Mouse (Mus musculus): ENCODE measurements at regions not wholly inside any gene's neighbourhood (a gene's known extent, or its start where the extent isn't known, plus 50 kb on each side); places are given as distances from the start of the nearest gene placed in this dataset.
A peak's percentile ranks its signal among the peaks of the same experiment; 100 is the strongest.

DNA sequence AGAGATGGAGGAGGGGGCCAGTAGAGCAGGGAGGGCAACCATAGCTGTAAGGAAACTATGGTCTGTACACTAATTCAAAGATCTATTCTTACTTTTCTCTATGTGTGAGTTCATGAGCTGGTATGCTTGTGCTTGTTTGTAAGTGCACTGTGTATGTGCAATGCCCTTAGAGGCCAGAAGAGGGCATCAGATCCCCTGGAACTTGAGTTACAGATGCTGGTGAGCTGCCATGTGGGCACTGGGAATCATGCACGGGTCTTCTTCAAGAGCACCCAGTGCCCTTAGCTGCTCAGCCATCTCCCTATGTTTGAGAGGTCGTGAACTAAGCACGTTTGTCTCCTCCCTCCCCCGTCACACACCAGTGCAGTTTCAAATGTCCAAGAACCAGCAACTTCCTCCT is 68.9 kb downstream of the Tbx3 start:
- no peak for DNase-seq

DNA sequence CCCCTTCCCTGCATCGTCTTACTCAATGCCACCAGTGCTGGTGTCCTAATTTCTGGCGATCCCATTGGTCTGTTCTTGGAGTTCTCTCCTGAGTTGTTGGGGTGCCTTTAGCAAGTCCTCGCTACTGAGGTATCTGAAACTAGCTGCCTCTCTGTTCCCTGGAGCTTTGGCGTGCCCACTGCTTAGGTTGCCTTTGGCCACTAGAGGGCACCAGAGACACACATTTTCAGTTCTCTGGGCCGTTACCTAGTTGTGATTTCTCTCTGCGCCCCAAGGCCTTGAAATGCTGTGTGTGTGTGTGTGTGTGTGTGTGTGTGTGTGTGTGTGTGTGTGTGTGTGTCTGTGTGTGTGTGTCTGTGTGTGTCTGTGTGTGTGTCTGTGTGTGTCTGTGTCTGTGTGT is 70.6 kb downstream of the Tbx3 start:
- DNase-seq: peak; percentile 65

DNA sequence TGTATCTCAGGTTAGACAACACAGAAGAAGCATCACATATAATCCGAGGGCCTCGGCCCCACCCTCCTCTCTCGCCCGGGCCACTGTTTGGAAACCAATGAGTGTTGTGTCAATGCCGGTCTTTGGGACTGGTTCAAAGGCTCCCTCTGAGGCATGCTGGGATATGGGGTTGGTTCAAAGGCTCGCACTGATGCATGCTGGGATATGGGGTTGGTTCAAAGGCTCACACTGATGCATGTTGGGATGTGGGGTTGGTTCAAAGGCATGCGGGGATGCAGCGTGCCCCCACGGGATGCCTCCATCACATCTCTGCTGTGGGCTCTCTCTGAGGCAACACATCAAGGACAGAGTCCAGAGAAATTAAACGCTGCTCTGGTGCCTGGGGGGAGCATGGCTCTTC is 73.3 kb downstream of the Tbx3 start:
- peak; percentile 66 for DNase-seq

DNA sequence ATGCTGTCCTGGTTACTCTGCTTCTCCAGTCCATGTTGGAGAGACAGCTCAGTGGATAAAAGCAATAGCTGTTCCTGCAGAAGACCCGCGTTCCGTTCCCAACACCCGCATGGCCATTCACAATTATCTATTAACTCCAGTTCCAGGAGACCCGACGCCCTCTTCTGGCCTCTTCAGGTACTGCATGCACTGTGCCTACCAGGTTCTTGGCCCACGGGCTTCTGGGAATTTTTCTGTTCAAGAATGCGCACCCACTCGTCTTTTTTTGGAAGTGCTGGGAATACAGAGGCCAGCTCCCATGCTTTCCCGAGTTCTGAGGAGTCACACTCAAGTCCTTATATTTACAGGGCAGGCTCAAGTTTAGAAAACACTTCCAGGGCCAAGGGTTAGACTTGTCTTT is 76.6 kb downstream of the Tbx3 start:
- peak; percentile 59 for DNase-seq

DNA sequence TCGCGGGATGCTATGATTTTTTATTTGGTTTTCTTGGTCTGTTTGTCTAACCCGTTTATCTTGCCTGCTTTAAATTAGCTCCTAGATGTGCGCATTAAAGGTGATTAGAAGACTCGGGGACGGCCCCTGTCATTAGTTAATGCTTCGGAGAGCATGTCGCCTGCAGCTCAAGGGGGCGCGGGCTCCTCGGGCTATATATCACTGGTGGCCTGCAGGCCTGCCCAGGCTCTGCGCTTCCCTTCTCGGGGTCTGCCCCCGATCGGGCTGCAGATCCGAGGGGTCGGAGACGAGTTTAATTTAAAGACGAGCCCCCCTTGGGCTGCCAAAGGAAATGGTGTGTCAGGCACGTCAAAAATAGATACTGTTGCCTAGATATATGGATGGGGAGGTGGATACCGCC is 78.2 kb downstream of the Tbx3 start:
- DNase-seq: no peak

DNA sequence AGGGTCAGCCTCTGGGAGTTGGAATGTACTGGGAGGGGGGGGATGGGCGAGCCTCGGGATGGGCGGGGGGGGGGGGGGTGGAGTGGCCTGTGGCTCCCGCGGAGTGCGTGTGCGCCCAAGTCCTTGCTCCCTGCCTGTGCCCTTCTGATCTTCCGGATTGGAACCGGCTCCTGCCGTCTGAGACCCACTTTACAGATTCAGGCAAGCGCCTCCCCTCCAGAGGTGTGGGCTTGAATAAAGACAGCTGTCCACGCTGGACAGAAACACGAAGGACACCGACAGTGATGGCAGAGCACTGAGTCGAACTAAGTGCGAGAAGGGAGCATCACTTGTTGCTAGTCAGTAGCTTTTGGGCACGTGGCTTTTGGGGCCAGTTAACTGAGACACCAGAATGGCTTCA is 78.7 kb downstream of the Tbx3 start:
- peak; percentile 48 for DNase-seq

DNA sequence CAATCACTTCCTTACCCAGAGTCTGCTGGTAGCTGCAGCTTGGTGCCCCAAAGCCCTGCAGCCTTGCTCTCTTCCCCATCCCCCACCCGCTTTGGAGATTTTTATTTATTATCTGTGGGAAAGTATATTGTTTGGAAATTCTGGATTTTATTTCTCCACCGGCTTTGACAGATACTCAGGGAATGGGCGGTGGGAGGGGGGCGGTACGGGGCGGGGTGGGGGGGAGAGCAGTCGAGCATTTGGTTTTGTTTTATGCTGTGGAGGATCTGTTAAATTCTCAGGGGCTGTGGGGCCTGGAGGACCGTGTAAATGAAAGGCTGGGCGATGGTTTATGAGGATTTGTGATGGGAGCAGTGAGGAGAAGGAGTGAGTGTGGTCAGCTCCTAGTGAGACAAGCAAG is 76.7 kb upstream of the Tbx5 start:
- DNase-seq: no peak

DNA sequence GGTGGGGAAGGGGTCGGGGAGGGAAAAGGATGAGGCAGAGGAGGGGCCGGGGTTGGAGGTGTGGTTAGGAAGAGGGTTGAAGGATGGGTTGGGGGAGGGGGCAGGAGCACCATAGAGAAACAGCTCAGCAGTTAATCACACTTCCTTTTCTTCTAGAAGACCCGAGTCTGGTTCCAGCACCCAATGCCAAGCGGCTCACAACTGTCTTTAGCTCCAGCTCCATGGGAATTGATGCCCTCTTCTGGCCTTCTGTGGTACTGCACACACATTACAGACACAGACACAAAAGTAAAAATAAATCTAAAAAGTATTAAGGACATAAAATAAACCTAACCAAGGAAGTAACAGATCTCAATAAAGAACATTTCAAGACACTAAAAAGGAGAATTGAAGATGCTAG is 73.6 kb upstream of the Tbx5 start:
- DNase-seq: no peak

DNA sequence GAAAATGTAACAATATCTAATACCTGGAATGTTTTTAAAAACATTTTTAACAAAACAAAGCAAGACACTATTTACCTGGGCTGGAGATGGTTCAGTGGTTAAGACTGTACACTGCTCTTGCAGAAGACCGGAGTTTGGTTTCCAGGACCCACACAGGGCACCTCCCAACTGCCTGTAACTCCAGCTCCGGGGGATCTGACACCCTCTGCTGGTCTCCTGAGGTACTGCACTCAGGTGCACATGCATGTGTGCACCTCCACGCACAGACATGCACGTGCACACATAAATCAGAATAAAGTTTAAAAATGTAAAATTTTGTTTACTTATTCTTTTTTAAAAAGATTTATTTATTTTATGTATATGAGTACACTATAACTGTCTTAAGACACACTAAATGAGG is 70.4 kb upstream of the Tbx5 start:
- no peak for DNase-seq

DNA sequence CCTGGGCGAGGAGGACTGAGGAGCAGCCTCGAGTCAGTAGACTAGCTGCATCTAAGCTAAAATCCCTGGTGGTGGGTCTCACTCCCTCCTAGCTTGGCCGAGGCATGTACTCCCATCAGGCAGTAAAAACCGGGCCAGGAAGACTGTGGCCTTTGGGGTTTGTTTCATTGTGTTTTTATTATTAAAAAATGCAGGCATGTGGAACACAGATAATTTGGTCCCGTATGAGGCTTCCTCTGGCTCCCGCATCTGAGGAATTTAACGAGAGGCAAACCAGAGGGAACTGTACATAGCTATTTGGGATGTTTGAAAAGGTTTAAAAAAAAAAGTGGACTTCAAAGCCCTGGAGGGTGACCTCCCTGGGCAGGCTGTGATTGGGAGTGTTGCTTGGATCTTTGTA is 69.1 kb upstream of the Tbx5 start:
- DNase-seq: no peak

DNA sequence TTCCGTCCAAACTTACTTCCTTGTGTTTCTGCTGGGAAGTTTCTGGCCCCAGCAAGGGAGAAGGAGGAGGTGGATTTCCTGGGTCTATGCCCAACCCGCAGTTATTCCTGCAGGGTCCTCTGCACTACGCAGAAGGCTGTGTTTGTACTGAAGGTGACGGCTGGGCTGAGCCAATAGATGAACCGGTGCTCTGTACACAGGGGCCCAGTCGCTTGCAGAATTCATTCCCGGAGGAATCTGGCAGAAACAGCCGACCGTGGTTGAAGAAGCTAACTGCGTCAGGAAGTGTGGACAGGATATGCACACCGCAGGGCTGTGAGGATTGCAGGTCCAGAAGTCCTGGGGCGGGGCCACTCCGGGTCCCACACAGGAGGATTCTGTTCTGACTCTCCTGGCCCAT is 66.1 kb upstream of the Tbx5 start:
- no peak for DNase-seq

DNA sequence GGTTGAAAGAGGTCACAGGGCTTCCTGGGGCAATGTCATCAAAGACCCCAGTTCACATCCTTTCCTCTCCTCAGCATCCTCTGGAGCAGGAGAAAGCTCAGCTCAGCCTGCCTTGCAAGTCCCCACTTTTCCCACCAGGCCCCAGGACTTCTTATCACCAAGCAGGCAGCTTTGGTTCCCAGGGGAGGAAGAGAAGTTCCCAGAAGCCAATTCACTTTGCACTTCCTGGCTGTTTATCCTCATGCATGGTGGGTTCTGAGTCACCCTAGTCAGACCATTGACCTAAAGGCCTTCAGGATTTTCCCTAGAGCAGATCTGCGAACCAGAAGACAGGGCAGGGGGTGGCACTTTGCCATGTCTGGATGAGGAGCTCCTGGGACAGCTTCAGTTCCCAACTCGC is 61.5 kb upstream of the Tbx5 start:
- no peak for DNase-seq

DNA sequence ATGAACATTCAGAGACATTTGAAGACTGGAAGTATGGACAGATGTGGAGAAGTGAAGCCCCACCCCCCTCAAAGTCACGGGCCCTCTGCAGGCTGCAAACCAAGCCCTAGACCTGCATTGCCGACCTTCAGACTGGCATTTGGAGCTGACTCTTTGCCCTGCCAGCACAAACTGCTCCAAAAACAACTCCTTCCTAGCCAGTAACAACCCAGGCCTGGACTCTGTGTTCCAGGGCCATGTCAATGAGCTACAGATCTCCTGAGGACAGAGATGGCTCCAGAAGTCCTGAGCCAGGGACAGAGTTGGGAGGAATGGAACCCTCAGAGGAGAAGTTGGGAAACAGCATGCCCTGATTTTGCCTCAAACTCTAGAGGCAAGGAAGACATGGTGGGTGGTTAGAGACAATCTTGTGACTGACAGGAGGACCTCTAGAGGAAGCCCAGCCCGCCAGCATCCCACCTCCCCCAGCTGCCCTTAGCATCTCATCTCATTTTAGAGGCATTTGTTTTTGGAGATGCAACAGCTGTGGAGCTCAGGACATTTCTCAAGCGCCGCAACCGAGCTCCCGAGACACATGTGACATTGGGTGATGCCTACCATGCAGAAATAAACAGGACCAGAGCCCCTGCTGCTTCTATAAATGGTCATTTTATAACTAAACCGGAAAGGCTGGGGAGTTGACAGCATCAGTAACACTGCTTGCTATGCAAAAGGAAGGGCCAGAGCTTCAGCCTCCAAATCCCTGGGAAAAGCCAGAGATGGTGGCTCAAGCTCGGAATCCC is 56.2 kb upstream of the Tbx5 start:
- peak; percentile 70 for DNase-seq

DNA sequence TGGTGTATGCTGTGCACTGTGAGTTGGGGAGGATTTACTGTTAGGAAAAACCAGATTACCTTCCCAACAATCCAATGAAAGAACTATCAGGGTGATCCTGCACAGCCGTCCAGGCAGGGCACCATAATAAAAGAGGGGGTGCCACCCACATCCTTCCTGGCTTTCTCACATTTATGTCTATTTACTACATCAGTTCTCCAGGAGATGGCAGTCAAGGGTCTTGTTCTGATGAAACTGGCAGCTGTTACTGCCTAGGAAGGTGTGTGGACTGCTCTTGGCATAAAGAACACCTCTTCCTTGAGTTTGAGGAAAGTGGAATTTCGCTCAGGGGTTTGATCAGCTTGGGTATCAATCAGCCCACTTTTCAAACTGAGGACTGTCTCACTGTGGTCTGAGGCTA is 54.6 kb upstream of the Tbx5 start:
- peak; percentile 73 for DNase-seq

DNA sequence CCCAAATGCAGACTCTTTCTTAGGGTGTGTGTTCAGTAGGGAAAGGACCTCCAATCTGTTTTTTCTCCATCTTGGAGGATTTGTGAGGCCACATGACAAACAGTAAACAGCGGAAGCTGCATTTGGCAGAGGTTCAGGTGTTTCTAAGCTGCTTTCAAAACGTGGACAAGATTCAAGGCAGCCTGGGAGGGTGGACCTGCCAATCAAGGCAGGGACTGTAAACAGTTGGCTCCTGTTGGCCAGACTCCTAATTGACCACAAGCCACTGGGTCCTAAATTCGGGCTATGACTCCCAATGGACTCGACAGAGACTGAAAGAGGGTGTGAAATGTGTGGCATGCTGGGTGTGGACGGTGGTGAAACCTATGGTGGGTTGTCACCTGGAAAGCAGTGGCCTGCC is 51.1 kb upstream of the Tbx5 start:
- DNase-seq: peak; percentile 63

Measured in lung, postnatal 36 days (tissue).